Mouse (Mus musculus): ENCODE results near the gene Ssbp3.

DNA sequence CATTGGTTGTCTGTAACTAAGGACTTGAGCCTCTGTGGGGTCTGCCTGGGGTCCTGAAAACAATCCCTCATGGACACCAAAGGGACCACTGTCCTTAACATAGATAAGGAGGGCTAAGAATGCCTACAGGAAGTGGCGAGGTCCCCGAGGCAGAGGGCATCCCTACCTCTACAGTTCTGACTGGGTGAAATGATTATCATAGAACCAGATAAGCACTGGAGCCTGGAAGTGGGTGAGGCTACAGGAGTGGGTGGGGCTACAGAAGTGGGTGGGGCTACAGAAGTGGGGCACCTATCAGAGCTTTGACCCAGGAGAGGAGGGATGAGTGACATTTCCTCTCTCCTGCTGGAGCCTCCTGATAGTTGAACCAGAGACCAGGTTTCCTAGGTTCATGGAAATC lies 39.9 kb upstream of the Ssbp3 start:
- TF ChIP-seq POLR2A (IDR thresholded peaks at IDR 0.05; ENCODE audit: borderline replicate concordance, extremely low read depth, low read depth, low read length) = no peak
- no peak for TF ChIP-seq CTCF (IDR thresholded peaks at IDR 0.05; ENCODE audit: insufficient read depth, low read length)

Data from lung, adult 2 months (tissue).